Mouse (Mus musculus): Measurements from ENCODE around the gene Snapc3. TPM values are rescaled to one million over a fixed set of nuclear protein-coding genes. Genes with fewer than 3 reads are reported as not detected.

The Snapc3 gene
- polyA plus RNA-seq, 1 experiment from 2014 or later: 27.3 TPM

Other genes starting within 250 kb of the Snapc3 start
- gene Ttc39b, start 93.5 kb upstream of the Snapc3 start, polyA plus RNA-seq (2015; fragmentation: Nextera tagmentation; extraction: Ambion mirVana): 3.8 and 4.8 TPM in 2 replicates
- gene Psip1, start 68.7 kb downstream of the Snapc3 start, polyA plus RNA-seq (2015; fragmentation: Nextera tagmentation; extraction: Ambion mirVana): 104 and 105 TPM in 2 replicates
- 2.4 and 2.5 TPM in 2 replicates for gene Ccdc171, start 107.8 kb downstream of the Snapc3 start, polyA plus RNA-seq (2015; fragmentation: Nextera tagmentation; extraction: Ambion mirVana)

All from kidney, postnatal 0 days (tissue).